Mouse (Mus musculus) thymus, adult 2 months (tissue): Measurements from ENCODE around the gene Prr15.

ENCODE experiments used
- CTCF ChIP-seq: fragments of 200-500 bp; IDR thresholded peaks from 2 replicates; pipeline ENCODE4 v1.5.1; 2012; ENCODE audit warnings: mild to moderate bottlenecking, control low read depth, low read length, moderate library complexity, borderline replicate concordance; ENCODE audit not compliant: control insufficient read depth, poor library complexity, insufficient read depth; ENCODE audit errors: extremely low read depth
- POLR2A ChIP-seq: fragments of 200-500 bp; IDR thresholded peaks from 2 replicates; pipeline ENCODE4 v1.6.1; 2012; ENCODE audit warnings: mild to moderate bottlenecking, low read length, control low read depth, moderate library complexity; ENCODE audit not compliant: control insufficient read depth, poor library complexity, insufficient read depth; ENCODE audit errors: extremely low read depth

DNA sequence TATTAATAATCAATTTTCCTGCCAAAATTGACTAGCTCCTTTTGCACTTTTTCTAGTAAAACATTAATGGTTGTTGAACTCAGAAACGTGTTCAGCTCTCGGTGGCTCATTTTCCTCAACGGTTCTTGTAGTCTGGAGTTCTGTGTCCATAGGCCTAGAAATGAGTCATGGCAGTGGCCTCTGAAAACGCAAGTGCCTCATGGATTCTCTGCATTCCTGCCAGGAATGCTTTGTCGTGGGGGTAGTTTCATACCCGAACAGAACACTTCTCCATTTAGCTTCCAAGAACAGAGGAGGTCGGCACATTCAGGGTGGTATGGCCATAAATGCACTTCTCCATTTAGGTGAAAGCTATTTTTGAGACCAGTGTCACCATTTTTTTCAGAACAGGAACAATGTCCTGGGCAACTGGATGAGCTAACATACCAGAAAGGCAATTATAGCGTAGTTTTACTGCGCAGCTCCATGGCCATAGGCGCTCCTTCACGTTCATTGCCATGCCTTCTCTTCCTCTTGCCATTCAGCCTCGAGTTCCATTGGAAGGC lies 41.4 kb upstream of the Prr15 start:
- TF ChIP-seq POLR2A (no peak), CTCF (no peak)
